Mouse (Mus musculus): ENCODE data around the gene Jmjd6.

- TF ChIP-seq CTCF (conservative IDR thresholded peaks at IDR 0.05; ENCODE audit: low read length) = no peak
- no peak for TF ChIP-seq POU5F1 (IDR thresholded peaks at IDR 0.05; ENCODE audit: borderline replicate concordance, low read length)
- no peak for TF ChIP-seq NANOG (IDR thresholded peaks at IDR 0.05; ENCODE audit: borderline replicate concordance, low read length)
These were observed 40.8 kb upstream of the Jmjd6 start for GRCm38 (mm10) chr11:116884061-116884460.
